Mouse (Mus musculus): ENCODE results near the gene Pif1. TPM values are rescaled to one million over a fixed set of nuclear protein-coding genes. Genes with fewer than 3 reads are reported as not detected.

Gene Pif1
- total RNA-seq, 2 experiments from 2014 or later = 6.5 to 6.9 TPM

DNA sequence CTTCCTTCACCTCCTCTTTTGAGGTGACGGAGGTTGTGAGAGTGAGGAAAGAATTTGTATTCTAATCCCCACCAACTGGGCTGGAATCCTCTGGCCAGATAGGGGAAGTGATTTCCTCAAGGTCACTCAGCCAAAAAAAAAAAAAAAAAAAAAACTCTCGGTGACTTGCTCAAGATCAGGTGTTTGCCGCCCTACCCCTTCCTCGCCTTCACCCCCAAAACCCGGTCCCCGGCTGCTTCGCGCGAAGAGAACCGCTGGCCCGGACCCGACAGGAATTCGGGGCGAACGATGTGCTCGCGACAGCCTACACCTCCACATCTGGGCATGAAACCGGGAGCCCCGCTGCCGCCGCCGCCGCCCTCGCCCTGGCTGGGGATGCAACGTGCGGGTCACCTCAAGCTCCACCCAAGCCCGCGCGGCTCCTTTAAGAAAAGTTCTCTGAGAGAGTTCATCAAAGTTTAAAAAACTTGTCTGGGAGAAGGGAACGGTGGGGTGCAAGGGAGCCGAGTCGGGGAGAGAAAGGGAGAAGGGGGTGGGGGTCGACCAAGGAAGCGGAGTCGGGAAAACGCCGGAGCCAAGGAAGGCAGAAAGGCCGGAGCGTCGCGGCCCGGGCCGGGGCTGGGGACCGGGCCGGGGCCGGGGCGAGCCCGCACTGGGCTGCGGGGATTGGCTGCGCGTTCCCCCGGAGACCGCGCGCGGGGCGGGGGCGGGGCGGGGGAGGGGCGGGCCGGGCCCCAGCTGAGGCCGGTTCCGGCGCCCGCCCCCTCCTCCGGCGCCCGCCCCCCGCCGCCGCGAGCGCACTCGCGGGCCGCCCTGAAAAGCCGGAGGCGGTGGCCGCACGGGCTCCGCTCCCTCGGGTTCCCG, 43.0 kb downstream of the Pif1 start:
- no peak for ATAC-seq (replicated peaks; ENCODE audit: low FRiP score, poor library complexity, severe bottlenecking)

DNA sequence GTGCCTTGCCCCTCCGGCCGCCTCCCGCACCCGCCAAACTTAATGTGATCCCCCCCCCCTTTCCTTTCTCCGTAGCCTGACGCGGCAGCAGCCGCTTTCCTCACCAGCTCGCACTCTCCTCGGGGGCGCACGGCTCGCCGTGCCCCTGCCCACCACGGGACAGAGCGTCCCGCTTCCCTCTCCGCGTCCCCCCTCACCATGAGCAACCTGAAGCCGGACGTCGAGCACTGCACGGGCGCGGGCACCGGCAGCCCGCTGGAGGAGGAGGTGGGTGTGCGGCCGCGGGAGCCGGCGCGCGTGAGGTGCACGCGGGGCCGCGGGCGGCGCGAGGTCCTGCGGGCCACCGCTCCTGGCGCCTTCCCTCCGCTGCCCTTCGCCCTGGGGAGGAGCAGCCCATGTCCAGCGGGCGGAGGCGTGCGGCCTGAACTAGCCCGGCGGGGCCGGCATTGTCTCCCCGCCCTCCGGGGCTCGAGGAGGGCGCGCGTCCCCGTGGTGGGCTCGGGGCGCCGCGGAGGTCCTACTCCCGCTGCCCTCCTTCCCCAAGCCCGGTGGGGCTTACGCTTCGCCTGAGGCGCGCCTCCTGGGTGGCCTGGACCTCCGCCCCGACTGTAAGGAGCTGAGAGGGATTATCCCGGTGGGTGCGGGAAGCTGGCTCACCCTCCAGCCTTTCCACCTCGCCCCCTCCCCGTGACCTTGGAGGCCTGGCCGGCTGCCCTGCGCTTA, 43.8 kb downstream of the Pif1 start:
- ATAC-seq (replicated peaks; ENCODE audit: low FRiP score, poor library complexity, severe bottlenecking) = no peak

DNA sequence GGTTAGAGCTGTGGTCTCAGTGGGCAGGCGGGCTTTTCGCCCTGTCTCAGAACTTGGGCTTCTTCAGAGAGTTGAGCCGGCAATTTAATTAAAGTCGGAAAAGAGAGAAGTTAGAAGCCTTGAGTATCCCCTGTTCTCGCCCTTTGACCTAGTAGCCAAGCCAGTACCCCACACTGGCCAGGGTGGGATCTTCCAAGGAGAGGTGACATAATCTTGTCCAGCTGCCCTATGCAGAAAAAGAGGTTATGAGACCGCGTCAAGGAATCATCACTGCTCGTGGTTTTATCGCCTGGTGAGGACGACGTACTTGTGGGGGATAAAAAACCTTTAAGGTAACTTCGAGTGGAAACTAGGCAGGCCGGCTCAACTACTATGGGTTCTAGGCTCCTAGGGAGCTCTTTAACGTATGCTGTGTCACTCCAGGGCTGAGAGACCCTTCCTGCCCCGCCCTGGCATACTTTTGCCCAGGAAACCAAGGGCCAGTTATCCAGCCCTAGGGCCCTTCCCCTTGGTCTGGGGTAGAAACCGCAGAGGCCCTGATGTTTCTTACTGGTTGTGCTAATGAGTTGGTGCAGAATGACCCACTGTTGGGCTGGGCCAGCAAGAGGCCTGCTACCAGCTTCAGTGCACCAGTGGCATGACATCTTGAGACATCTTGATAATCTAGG, 44.5 kb downstream of the Pif1 start:
- no peak for ATAC-seq (replicated peaks; ENCODE audit: low FRiP score, poor library complexity, severe bottlenecking)

DNA sequence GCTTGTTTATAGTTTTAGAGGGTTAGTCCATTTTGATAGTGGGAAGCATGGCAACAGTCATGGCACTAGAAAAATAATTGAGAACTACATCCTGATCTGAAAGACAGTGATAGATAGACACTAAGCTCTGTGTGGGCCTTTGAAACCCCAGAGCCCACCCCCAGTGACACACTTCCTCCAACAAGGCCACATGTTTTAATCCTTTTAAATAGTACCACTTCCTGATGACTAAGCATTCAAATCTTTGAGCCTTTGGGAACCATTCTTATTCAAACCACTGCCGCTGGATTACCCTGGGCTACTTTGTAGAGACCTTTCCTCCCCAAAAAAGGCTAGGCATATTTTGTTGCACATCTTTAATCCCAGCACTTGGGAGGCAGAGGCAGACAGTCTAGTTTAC, 48.8 kb downstream of the Pif1 start:
- ATAC-seq (replicated peaks; ENCODE audit: low FRiP score, poor library complexity, severe bottlenecking) = no peak

DNA sequence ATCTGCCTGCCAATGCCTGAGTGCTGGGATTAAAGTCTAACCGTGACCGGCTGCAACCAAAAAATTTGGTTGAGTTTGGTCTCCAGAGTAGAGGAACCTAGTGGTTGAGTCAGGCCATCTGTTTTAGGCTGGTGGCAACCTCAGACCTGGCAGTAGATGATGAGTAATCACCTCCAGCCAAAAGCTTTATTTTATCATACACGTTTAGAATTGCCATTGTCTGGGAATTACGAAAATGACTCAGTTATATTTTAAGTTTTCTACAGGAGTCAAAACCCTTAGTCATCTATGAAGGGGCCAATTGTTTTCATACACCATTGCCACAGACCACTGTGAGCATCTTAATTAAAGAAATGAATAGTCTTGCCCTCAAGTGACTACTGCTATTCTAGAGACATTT, 50.0 kb downstream of the Pif1 start:
- ATAC-seq (replicated peaks; ENCODE audit: low FRiP score, poor library complexity, severe bottlenecking) = no peak

DNA sequence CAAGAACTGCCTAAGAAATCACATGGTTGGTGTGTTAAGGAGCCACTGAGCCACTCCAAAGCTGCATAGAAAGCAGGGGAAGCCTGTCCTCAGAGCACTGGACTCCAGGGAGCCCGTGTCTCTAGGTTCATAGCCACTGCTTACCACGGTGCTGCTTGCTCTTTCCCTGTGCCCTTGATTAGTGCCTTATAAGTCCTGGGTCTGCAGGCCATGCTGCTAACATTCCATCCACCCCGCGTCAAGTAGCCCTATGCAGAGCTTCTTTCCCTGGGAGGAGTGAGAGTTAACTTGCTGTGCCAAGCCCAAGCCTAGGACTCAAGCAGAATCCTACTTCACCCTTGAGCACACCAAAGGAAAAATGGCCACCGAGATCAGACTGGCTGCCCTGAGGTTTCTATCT, 52.1 kb downstream of the Pif1 start:
- ATAC-seq (replicated peaks; ENCODE audit: low FRiP score, poor library complexity, severe bottlenecking) = no peak

DNA sequence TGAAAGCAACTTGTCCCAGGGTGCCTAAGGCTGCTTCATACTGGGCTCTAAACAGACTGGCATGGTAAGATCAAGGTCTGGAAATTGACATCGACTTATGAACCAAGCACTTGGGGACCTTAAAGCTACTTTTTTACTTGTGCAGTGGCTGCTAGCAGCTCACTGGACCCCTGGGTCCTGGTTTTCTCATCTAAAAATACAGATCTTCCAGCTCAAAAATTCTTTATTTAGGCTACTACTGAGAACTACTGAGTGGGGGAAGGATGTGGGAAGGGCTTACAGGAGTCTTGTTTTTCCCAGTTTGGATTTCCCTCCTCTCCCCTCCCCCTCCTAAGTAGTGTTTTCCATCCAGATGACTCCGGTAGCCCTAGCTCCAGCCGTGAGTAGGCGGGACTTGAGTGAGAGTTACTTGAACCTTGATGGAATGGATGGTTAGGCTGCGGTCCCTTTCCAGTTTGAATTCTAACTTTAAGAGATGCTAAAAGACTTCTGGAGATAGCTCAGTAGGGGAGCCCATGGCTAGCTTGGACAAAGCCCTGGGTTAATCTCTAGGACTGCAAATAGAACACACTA, 54.0 kb downstream of the Pif1 start:
- no peak for ATAC-seq (replicated peaks; ENCODE audit: low FRiP score, poor library complexity, severe bottlenecking)

DNA sequence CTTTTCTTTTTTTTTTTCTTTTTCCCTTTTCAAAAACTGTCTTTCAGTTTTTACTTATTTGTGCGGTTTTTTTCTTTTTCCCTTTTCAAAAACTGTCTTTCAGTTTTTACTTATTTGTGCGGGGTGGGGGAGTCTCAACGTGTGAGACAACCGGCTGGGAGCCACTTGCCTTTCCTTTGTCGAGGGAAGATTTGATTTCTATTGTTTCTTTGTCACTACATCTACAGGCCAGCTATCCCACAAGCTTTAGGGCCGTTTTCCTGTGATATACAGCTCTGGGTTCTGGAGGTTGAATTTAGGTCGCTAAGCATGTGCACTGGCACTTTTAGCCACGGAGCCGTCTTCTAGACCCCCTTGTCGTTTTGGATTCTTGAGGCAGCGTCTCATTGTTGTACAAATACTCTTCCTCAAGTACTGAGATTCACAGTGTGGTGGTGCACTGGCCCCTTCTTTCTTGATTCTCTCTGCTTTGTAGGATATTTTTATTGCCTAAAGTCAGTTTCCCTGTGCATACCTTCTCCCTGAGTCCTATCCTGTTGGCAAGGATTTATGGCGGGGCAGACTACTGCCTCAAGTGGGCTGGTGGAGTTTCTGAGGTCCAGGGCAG, 54.6 kb downstream of the Pif1 start:
- ATAC-seq (replicated peaks; ENCODE audit: low FRiP score, poor library complexity, severe bottlenecking) = no peak

DNA sequence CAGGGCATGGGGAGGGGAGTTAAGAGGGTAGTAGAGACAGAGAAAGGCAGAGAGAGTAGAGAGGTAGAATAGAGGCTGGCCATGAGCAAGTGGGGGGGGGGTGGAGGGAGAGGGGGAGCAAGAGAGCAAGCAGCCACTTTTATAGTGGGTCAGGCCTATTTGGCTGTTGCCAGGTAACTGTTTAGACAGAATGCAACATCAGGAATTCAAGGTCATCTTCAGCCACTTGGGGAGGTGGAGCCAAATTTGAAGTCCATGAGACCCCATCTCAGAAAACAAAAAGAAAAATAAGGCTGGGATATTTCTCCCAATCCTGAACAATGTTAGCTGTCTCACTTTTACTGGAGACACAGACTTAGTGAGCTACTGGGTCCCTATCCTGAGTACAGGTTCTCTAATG, 55.6 kb downstream of the Pif1 start:
- ATAC-seq (replicated peaks; ENCODE audit: low FRiP score, poor library complexity, severe bottlenecking) = no peak

DNA sequence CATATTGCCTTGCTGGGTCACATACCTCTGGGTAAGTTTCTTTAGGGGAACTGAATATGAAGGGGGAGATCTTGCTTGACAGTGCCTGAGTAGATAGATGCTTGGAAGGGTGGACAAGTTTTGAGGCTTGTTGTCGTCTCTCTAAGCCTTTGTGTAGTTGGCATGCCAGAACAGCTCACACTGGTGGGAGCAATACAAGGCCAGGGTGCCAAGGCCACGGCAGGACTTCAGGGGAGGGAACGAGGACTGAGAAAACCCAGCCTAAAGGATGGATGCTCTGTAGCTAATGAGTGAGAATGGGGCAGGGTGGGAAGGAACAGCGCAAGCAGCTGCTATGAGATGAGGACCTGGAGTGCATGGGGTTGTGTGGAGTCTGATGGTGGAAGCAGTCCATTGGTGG, 58.0 kb downstream of the Pif1 start:
- no peak for ATAC-seq (replicated peaks; ENCODE audit: low FRiP score, poor library complexity, severe bottlenecking)

Other genes with a start within 250 kb of the Pif1 start
- 2.7 and 5.4 TPM in 2 replicates for gene Pdcd7, start 241.1 kb upstream of the Pif1 start, total RNA-seq (2015; ENCODE audit: low replicate concordance)
- 8.8 and 10.5 TPM in 2 replicates for gene Pdcd7, start 241.1 kb upstream of the Pif1 start, total RNA-seq (2017; ENCODE audit: low replicate concordance)
- not detected in 2 replicates for gene Ubap1l, start 226.1 kb upstream of the Pif1 start, total RNA-seq (2015; ENCODE audit: low replicate concordance)
- not detected in 2 replicates for gene Ubap1l, start 226.1 kb upstream of the Pif1 start, total RNA-seq (2017; ENCODE audit: low replicate concordance)
- not detected in 2 replicates for gene Kbtbd13, start 195.5 kb upstream of the Pif1 start, total RNA-seq (2015; ENCODE audit: low replicate concordance)
- gene Kbtbd13, start 195.5 kb upstream of the Pif1 start, total RNA-seq (2017; ENCODE audit: low replicate concordance) = not detected in 2 replicates
- not detected in 2 replicates for gene Rasl12, start 188.7 kb upstream of the Pif1 start, total RNA-seq (2015; ENCODE audit: low replicate concordance)
- gene Rasl12, start 188.7 kb upstream of the Pif1 start, total RNA-seq (2017; ENCODE audit: low replicate concordance) = 0.14 TPM in 1 of 2 replicates, not detected in the other
- gene Slc51b, start 164.2 kb upstream of the Pif1 start, total RNA-seq (2015; ENCODE audit: low replicate concordance) = not detected in 2 replicates
- not detected in 2 replicates for gene Slc51b, start 164.2 kb upstream of the Pif1 start, total RNA-seq (2017; ENCODE audit: low replicate concordance)
- 2.1 and 4.8 TPM in 2 replicates for gene Mtfmt, start 151.4 kb upstream of the Pif1 start, total RNA-seq (2015; ENCODE audit: low replicate concordance)
- 1.2 and 2.5 TPM in 2 replicates for gene Mtfmt, start 151.4 kb upstream of the Pif1 start, total RNA-seq (2017; ENCODE audit: low replicate concordance)
- 12.5 and 12.7 TPM in 2 replicates for gene Spg21, start 126.2 kb upstream of the Pif1 start, total RNA-seq (2015; ENCODE audit: low replicate concordance)
- 10.2 and 14.9 TPM in 2 replicates for gene Spg21, start 126.2 kb upstream of the Pif1 start, total RNA-seq (2017; ENCODE audit: low replicate concordance)
- not detected in 2 replicates for gene Ankdd1a, start 67.0 kb upstream of the Pif1 start, total RNA-seq (2015; ENCODE audit: low replicate concordance)
- gene Ankdd1a, start 67.0 kb upstream of the Pif1 start, total RNA-seq (2017; ENCODE audit: low replicate concordance) = not detected in 2 replicates
- 22.3 and 23.4 TPM in 2 replicates for gene Plekho2, start 7.1 kb upstream of the Pif1 start, total RNA-seq (2015; ENCODE audit: low replicate concordance)
- 25.3 and 39.0 TPM in 2 replicates for gene Plekho2, start 7.1 kb upstream of the Pif1 start, total RNA-seq (2017; ENCODE audit: low replicate concordance)
- 0.84 TPM in 1 of 2 replicates, not detected in the other for gene Rbpms2, start 42.5 kb downstream of the Pif1 start, total RNA-seq (2015; ENCODE audit: low replicate concordance)
- gene Rbpms2, start 42.5 kb downstream of the Pif1 start, total RNA-seq (2017; ENCODE audit: low replicate concordance) = 0.17 TPM in 1 of 2 replicates, not detected in the other
- gene Oaz2, start 80.8 kb downstream of the Pif1 start, total RNA-seq (2015; ENCODE audit: low replicate concordance) = 8.3 and 9.0 TPM in 2 replicates
- gene Oaz2, start 80.8 kb downstream of the Pif1 start, total RNA-seq (2017; ENCODE audit: low replicate concordance) = 16.3 and 17.7 TPM in 2 replicates
- 4.0 and 7.3 TPM in 2 replicates for gene Zfp609, start 240.4 kb downstream of the Pif1 start, total RNA-seq (2015; ENCODE audit: low replicate concordance)
- 1.1 and 2.5 TPM in 2 replicates for gene Zfp609, start 240.4 kb downstream of the Pif1 start, total RNA-seq (2017; ENCODE audit: low replicate concordance)

Measured in erythroblast, adult 5-6 weeks (primary cell).